9 mouse cellular contexts compared by ENCODE assay signal in the genomic region with DNA sequence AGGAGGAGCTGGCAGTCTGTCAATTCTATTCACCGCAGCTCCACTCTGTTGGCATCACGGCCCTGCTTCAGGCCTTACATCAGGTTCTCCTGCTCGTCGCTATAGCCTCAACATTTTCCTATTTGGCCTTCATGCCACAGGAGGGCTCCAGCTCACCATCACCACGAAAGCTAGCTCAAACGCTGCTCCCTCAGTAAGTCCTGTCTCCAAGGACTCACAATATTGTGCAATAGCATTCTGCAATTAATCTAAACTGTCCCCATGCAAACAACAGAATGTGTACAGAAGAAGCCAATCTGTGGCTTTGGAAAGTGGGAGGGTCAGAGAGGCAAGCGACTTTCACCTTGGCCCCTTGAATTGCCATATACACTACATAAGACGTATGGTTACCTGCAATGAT. TPM values are rescaled to one million over a fixed set of nuclear protein-coding genes. Genes with fewer than 3 reads are reported as not detected.
A peak's percentile ranks its signal among the peaks of the same experiment; 100 is the strongest.
DNase-seq lines count a peak whose midpoint lies in the region; ATAC-seq and TF ChIP-seq lines count a peak whose summit lies in the region.
"Had no signal": no experiment of that assay in that cellular context is flagged by ENCODE, and none has a peak within 500 bp of the region (broad histone marks: within the 10 kb centered on the region; RNA-seq: fewer than 3 reads in every experiment).

No protein-coding gene starts in this region.

- no peak overlapping the region for H3K9ac ChIP-seq in midbrain, postnatal 0 days (replicated peaks; ENCODE audit: low read length, poor library complexity, severe bottlenecking)

- H3K4me1 ChIP-seq in midbrain, postnatal 0 days (ENCODE audit: insufficient read depth, low read length): 0 out of 2 replicates have a peak, but pooled peaks cover 2% of the 10 kb centered on the region

- H3K9me3 ChIP-seq in midbrain, postnatal 0 days (ENCODE audit: low read length): no peaks in the 10 kb centered on the region

- ATAC-seq in frontal cortex, adult (ENCODE audit: low TSS enrichment): peak; percentile 80
- ATAC-seq in granulocyte monocyte progenitor cell, adult 5-6 weeks (replicated peaks; ENCODE audit: poor library complexity, severe bottlenecking): peak; percentile 67
- ATAC-seq in midbrain, postnatal 0 days (ENCODE audit: low FRiP score): 0 out of 2 replicates have a peak, but pooled peaks have one; percentile 48

- WGBS in midbrain, postnatal 0 days: 61% methylated on average over 8 of the region's 8 CpGs

- H3K36me3 ChIP-seq in midbrain, postnatal 0 days (ENCODE audit: insufficient read depth, low read length): peaks cover 10% of the 10 kb centered on the region

- H3K4me3 ChIP-seq in midbrain, postnatal 0 days (ENCODE audit: low read depth, low read length): no peak overlapping the region

- H3K27ac ChIP-seq in midbrain, postnatal 0 days (ENCODE audit: low read depth, low read length): no peak overlapping the region

- H3K4me2 ChIP-seq in midbrain, postnatal 0 days (ENCODE audit: low read depth, low read length, poor library complexity, severe bottlenecking): no peak overlapping the region

- no peak for DNase-seq in frontal cortex, postnatal 25 days (ENCODE audit: low spot score in 2 of 2)
- peak; percentile 39 for DNase-seq in ovary, postnatal 36 days (ENCODE audit: low spot score)
- no peak for DNase-seq in ovary, postnatal 10 days (ENCODE audit: low spot score)
- peak; percentile 66 for DNase-seq in midbrain, postnatal 0 days (ENCODE audit: low spot score)
- DNase-seq in embryo, embryonic 10.5 days (ENCODE audit: low spot score): no peak
- DNase-seq in urinary bladder, postnatal 10 days (ENCODE audit: low spot score): no peak

- TF ChIP-seq CTCF in midbrain, postnatal 0 days (IDR thresholded peaks at IDR 0.05): peak; percentile 80

- no peaks in the 10 kb centered on the region for H3K27me3 ChIP-seq in midbrain, postnatal 0 days (ENCODE audit: insufficient read depth, low read length)
- H3K27me3 ChIP-seq: CH12.LX had no signal

RNA-seq across cellular contexts. Expression of a gene that starts 27.8 kb away (rescaled TPM):
- total RNA-seq in granulocyte monocyte progenitor cell, adult 5-6 weeks (2014; fragmentation: Nextera tagmentation): 14.6 and 18.3 TPM in 2 replicates
- 35.1 and 50.0 TPM in 2 replicates for total RNA-seq in granulocyte monocyte progenitor cell, adult 5-6 weeks (2017)
- 97.3 and 97.8 TPM in 2 replicates for total RNA-seq in midbrain, postnatal 0 days (2014; rRNA removed)
- polyA plus RNA-seq in midbrain, postnatal 0 days (2015; fragmentation: Nextera tagmentation; extraction: Ambion mirVana): 113 and 132 TPM in 2 replicates

Comparison
In these comparisons a context has a peak if more than half of its experiments do, and no peak if none do; other contexts are left out.
1. DNase-seq: peak in ovary, postnatal 36 days (single experiment) and midbrain, postnatal 0 days (single experiment); none in frontal cortex, postnatal 25 days (0 of 2), ovary, postnatal 10 days (single experiment), embryo, embryonic 10.5 days (single experiment) and urinary bladder, postnatal 10 days (single experiment).
2. Peak in every context shown above with its lines, with median percentiles within 50 percentile points of each other: ATAC-seq.